Mouse (Mus musculus): ENCODE measurements around the gene Vmn1r170.
"Not testable (repeated sequence)": the region's sequence is repeated elsewhere in the genome, so short reads cannot be mapped to it uniquely, and the experiment has no call there.

- TF ChIP-seq EP300 (optimal IDR thresholded peaks at IDR 0.05); CTCF (IDR thresholded peaks at IDR 0.05; ENCODE audit: low read depth): not testable (repeated sequence)
Measured at GRCm38 (mm10) chr7:23605875-23606274, at the start of gene Vmn1r170.
